Mouse (Mus musculus) MEL (cell line): Measurements from ENCODE around the gene Rnf24. TPM values are rescaled to one million over a fixed set of nuclear protein-coding genes. Genes with fewer than 3 reads are reported as not detected.
"Not testable (repeated sequence)": the region's sequence is repeated elsewhere in the genome, so short reads cannot be mapped to it uniquely, and the experiment has no call there.

Experiments
- DNase-seq: peaks from one replicate; pipeline ENCODE4 v3.0.0; 2011; ENCODE audit warnings: low read depth, low spot score
- H3K27ac ChIP-seq: 2 replicates; pipeline ENCODE4 v1.5.1; 2012; ENCODE audit warnings: low read depth, mild to moderate bottlenecking, control low read depth, low read length, moderate library complexity; ENCODE audit not compliant: control insufficient read depth
- H3K27me3 ChIP-seq, 2 experiments: fragments of 150-350 bp in 1 of 2; sonication (generic) in 1 of 2; 2 replicates each; pipeline ENCODE4 v1.6.1; 2012; ENCODE audit warnings: low read length in 2 of 2, mild to moderate bottlenecking in 2 of 2, improper control_type of control experiment in 1 of 2, moderate library complexity in 1 of 2; ENCODE audit not compliant: insufficient read depth in 2 of 2, control insufficient read depth in 1 of 2
- H3K36me3 ChIP-seq, 2 experiments: 2 replicates each; pipeline ENCODE4 v1.6.1; 2012 to 2014; ENCODE audit warnings: low read length in 2 of 2, improper control_type of control experiment in 1 of 2, inconsistent platforms in 1 of 2, mild to moderate bottlenecking in 1 of 2; ENCODE audit not compliant: insufficient read depth in 2 of 2, control insufficient read depth in 1 of 2
- H3K4me1 ChIP-seq, 2 experiments: fragments of 150-350 bp in 1 of 2; sonication (generic) in 1 of 2; 2 replicates each; pipeline ENCODE4 v1.6.1; 2012; ENCODE audit warnings: low read length in 2 of 2, improper control_type of control experiment in 1 of 2, mild to moderate bottlenecking in 1 of 2; ENCODE audit not compliant: insufficient read depth in 2 of 2, control insufficient read depth in 1 of 2
- H3K4me3 ChIP-seq, 2 experiments: fragments of 150-350 bp in 1 of 2; sonication (generic) in 1 of 2; 2 replicates each; pipeline ENCODE4 v1.5.1; 2012; ENCODE audit warnings: low read depth in 2 of 2, low read length in 2 of 2, mild to moderate bottlenecking in 2 of 2, moderate library complexity in 2 of 2, control low read depth in 1 of 2, improper control_type of control experiment in 1 of 2; ENCODE audit not compliant: control insufficient read depth in 1 of 2, insufficient read depth in 1 of 2
- H3K79me2 ChIP-seq: 2 replicates; pipeline ENCODE4 v1.6.1; 2012; ENCODE audit warnings: mild to moderate bottlenecking, low read length, moderate library complexity; ENCODE audit not compliant: control insufficient read depth, poor library complexity, insufficient read depth
- H3K9ac ChIP-seq: 2 replicates; pipeline ENCODE4 v1.6.1; 2012; ENCODE audit warnings: low read depth, mild to moderate bottlenecking, control low read depth, low read length, moderate library complexity; ENCODE audit not compliant: control insufficient read depth, poor library complexity, severe bottlenecking
- H3K9me3 ChIP-seq: fragments of 150-350 bp; sonication (generic); replicated peaks from 2 replicates; pipeline ENCODE4 v1.6.1; 2012; ENCODE audit warnings: mild to moderate bottlenecking, low read length, improper control_type of control experiment, moderate library complexity; ENCODE audit not compliant: insufficient read depth
- BHLHE40 ChIP-seq: IDR thresholded peaks from 2 replicates; pipeline ENCODE4 v1.6.1; 2012; ENCODE audit warnings: low read depth, mild to moderate bottlenecking, inconsistent platforms, low read length, improper control_type of control experiment, borderline replicate concordance
- CHD1 ChIP-seq: IDR thresholded peaks from 2 replicates; pipeline ENCODE4 v1.6.1; 2012; ENCODE audit warnings: low read depth, mild to moderate bottlenecking, inconsistent platforms, low read length, improper control_type of control experiment
- CHD2 ChIP-seq: IDR thresholded peaks from 2 replicates; pipeline ENCODE4 v1.6.1; 2011; ENCODE audit warnings: low read length, improper control_type of control experiment
- EP300 ChIP-seq, 2 experiments: IDR thresholded peaks; 2 replicates each; pipeline ENCODE4 v1.6.1; 2011; ENCODE audit warnings: improper control_type of control experiment in 2 of 2, low read length in 2 of 2, low read depth in 1 of 2, mild to moderate bottlenecking in 1 of 2
- GABPA ChIP-seq: IDR thresholded peaks from 2 replicates; pipeline ENCODE4 v1.6.1; 2012; ENCODE audit warnings: low read depth, mild to moderate bottlenecking, inconsistent platforms, low read length, improper control_type of control experiment, moderate library complexity
- HCFC1 ChIP-seq: IDR thresholded peaks from 2 replicates; pipeline ENCODE4 v1.6.1; 2012; ENCODE audit warnings: low read depth, mild to moderate bottlenecking, inconsistent platforms, low read length, improper control_type of control experiment, moderate library complexity
- KAT2A ChIP-seq: conservative IDR thresholded peaks from 2 replicates; pipeline ENCODE4 v1.6.1; 2012; ENCODE audit warnings: low read depth, low read length, improper control_type of control experiment, inconsistent platforms
- MAFK ChIP-seq: IDR thresholded peaks from 2 replicates; pipeline ENCODE4 v1.6.1; 2011; ENCODE audit warnings: low read depth, mild to moderate bottlenecking, low read length, improper control_type of control experiment, borderline replicate concordance
- MAX ChIP-seq: IDR thresholded peaks from 2 replicates; pipeline ENCODE4 v1.6.1; 2011; ENCODE audit warnings: low read length, improper control_type of control experiment
- MXI1 ChIP-seq: IDR thresholded peaks from 2 replicates; pipeline ENCODE4 v1.6.1; 2011; ENCODE audit warnings: mild to moderate bottlenecking, low read depth, low read length, improper control_type of control experiment
- MYC ChIP-seq: IDR thresholded peaks from 2 replicates; pipeline ENCODE4 v1.6.1; 2011; ENCODE audit warnings: low read depth, mild to moderate bottlenecking, low read length, improper control_type of control experiment, moderate library complexity
- NELFE ChIP-seq: IDR thresholded peaks from 2 replicates; pipeline ENCODE4 v1.6.1; 2011; ENCODE audit warnings: low read depth, low read length, improper control_type of control experiment
- POLR2A ChIP-seq, 2 experiments: IDR thresholded peaks; 2 replicates each; pipeline ENCODE4 v1.6.1; 2011 to 2012; ENCODE audit warnings: low read length in 2 of 2, mild to moderate bottlenecking in 2 of 2, control low read depth in 1 of 2, improper control_type of control experiment in 1 of 2, low read depth in 1 of 2, moderate library complexity in 1 of 2; ENCODE audit not compliant: control insufficient read depth in 1 of 2, insufficient read depth in 1 of 2, poor library complexity in 1 of 2
- POLR2AphosphoS2 ChIP-seq: IDR thresholded peaks from 2 replicates; pipeline ENCODE4 v1.6.1; 2011; ENCODE audit warnings: low read length, improper control_type of control experiment
- POLR2AphosphoS5 ChIP-seq: IDR thresholded peaks from 2 replicates; pipeline ENCODE4 v1.6.1; 2012; ENCODE audit warnings: low read depth, borderline replicate concordance, mild to moderate bottlenecking, inconsistent platforms, low read length, moderate library complexity, mixed read lengths
- RAD21 ChIP-seq: IDR thresholded peaks from 2 replicates; pipeline ENCODE4 v1.6.1; 2011; ENCODE audit warnings: mild to moderate bottlenecking, low read depth, low read length, improper control_type of control experiment
- RCOR1 ChIP-seq: IDR thresholded peaks from 2 replicates; pipeline ENCODE4 v1.6.1; 2012; ENCODE audit warnings: low read depth, mild to moderate bottlenecking, inconsistent platforms, low read length, improper control_type of control experiment
- SIN3A ChIP-seq: IDR thresholded peaks from 2 replicates; pipeline ENCODE4 v1.6.1; 2012; ENCODE audit warnings: low read length, improper control_type of control experiment, inconsistent platforms
- SMC3 ChIP-seq: IDR thresholded peaks from 2 replicates; pipeline ENCODE4 v1.6.1; 2011; ENCODE audit warnings: low read depth, low read length, improper control_type of control experiment
- TAL1 ChIP-seq: IDR thresholded peaks from 2 replicates; pipeline ENCODE4 v1.6.1; 2012; ENCODE audit warnings: mild to moderate bottlenecking, inconsistent platforms, low read length, moderate library complexity, mixed read lengths
- TBP ChIP-seq: IDR thresholded peaks from 2 replicates; pipeline ENCODE4 v1.8.0; 2011; ENCODE audit warnings: low read depth, low read length, improper control_type of control experiment
- TCF12 ChIP-seq: IDR thresholded peaks from 2 replicates; pipeline ENCODE4 v1.6.1; 2014; ENCODE audit warnings: low read depth, mild to moderate bottlenecking, inconsistent platforms, low read length, improper control_type of control experiment, moderate library complexity
- USF1 ChIP-seq: IDR thresholded peaks from 2 replicates; pipeline ENCODE4 v1.6.1; 2014; ENCODE audit warnings: low read depth, mild to moderate bottlenecking, inconsistent platforms, low read length, improper control_type of control experiment, moderate library complexity
- USF2 ChIP-seq, 2 experiments: IDR thresholded peaks; 2 replicates each; pipeline ENCODE4 v1.6.1; 2011 to 2012; ENCODE audit warnings: improper control_type of control experiment in 2 of 2, low read length in 2 of 2, borderline replicate concordance in 1 of 2, inconsistent platforms in 1 of 2, low read depth in 1 of 2, mild to moderate bottlenecking in 1 of 2; ENCODE audit not compliant: insufficient read depth in 1 of 2
- ZKSCAN1 ChIP-seq: IDR thresholded peaks from 2 replicates; pipeline ENCODE4 v1.6.1; 2012; ENCODE audit warnings: low read depth, mild to moderate bottlenecking, inconsistent platforms, low read length, improper control_type of control experiment, moderate library complexity
- polyA plus RNA-seq, 2 experiments: library from polyadenylated mRNA; stranded (reverse) in 1 of 2; unstranded in 1 of 2; fragments of >175 nt in 1 of 2; fragments of >200 nt in 1 of 2; gene quantifications; 2 replicates each; pipeline versions ENCODE4 v1.2.1 to v1.2.4; 2012; ENCODE audit warnings: low replicate concordance in 2 of 2, low read depth in 1 of 2; ENCODE audit not compliant: insufficient read length in 2 of 2, insufficient read depth in 1 of 2, missing spikeins in 1 of 2
- total RNA-seq: library from RNA; depleted of rRNA; stranded (reverse); fragments of 300-350 nt; gene quantifications from 2 replicates; pipeline ENCODE4 v1.2.3, GENCODE M21; 2012

The Rnf24 gene
- total and polyA plus RNA-seq, 3 experiments, result 0.73 to 2.9 TPM; not detected in 1

DNA sequence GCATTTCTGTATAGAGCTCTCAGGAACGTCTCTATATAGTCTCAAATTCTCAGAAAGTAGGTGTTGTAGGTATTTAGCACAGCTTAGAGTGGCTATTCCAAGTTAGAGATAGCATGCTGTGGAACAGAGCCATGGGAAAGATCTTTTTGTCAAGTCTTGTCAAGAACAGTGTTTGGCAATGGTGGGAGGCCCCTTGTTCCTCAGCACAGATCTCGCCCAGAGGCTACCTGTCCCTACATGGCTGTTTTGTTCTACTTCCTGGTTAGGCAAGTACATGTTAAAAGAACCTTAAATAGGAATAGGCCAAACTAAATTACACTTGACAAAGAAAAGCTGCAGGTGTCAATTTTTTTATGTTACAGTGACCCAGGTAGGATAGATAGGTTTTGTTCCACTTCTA lies 52.2 kb downstream of the Rnf24 start:
- Histone ChIP-seq H3K9ac (no peak overlapping the region), H3K79me2 (no peaks in the 10 kb centered on the region), H3K4me3 (no peak overlapping the region), H3K27me3 (no peaks in the 10 kb centered on the region), H3K36me3 (peaks cover 0 to under 1% of the 10 kb centered on the region in 2 experiments; a peak in 2 of 4 replicates), H3K27ac (no peak overlapping the region), H3K9me3 (no peaks in the 10 kb centered on the region), H3K4me1 (no peaks in the 10 kb centered on the region; a peak in 2 of 4 replicates)
- no peak for DNase-seq
- no peak for TF ChIP-seq TAL1
- TF ChIP-seq EP300 (IDR thresholded peaks at IDR 0.05; ENCODE audit: low read depth in 1 of 2, low read length in 2 of 2), result no peak
- TF ChIP-seq POLR2A (IDR thresholded peaks at IDR 0.05; ENCODE audit: control insufficient read depth in 1 of 2, insufficient read depth in 1 of 2, low read depth in 1 of 2, low read length in 2 of 2, poor library complexity in 1 of 2), result no peak
- no peak for TF ChIP-seq MAX
- no peak for TF ChIP-seq MYC
- no peak for TF ChIP-seq KAT2A
- no peak for TF ChIP-seq MXI1
- TF ChIP-seq HCFC1, result no peak
- TF ChIP-seq BHLHE40, result no peak
- TF ChIP-seq GABPA, result no peak
- TF ChIP-seq TCF12, result no peak
- no peak for TF ChIP-seq SIN3A

DNA sequence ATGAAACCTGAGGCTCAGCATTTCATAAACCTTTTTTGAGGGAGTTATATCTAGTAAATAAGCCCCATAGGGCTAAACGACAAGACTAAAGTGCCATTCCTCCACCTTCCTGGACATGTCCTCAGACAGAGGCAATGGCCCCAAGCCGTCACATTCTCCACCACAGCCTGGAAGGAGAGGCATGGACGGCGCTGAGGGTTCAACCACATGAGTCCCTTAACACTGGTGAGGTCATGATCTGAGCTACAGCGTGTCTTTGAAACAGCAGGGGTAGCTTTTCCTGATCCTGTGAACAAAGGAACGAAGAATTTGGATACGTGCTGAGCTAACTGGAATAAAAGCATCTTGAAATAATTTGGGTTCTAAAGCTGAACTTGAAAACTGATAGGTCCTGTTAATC lies 54.0 kb downstream of the Rnf24 start:
- H3K4me1 ChIP-seq, H3K79me2 ChIP-seq, H3K27ac ChIP-seq, H3K27me3 ChIP-seq, H3K9me3 ChIP-seq, DNase-seq, H3K4me3 ChIP-seq, H3K36me3 ChIP-seq, H3K9ac ChIP-seq: not testable (repeated sequence)

DNA sequence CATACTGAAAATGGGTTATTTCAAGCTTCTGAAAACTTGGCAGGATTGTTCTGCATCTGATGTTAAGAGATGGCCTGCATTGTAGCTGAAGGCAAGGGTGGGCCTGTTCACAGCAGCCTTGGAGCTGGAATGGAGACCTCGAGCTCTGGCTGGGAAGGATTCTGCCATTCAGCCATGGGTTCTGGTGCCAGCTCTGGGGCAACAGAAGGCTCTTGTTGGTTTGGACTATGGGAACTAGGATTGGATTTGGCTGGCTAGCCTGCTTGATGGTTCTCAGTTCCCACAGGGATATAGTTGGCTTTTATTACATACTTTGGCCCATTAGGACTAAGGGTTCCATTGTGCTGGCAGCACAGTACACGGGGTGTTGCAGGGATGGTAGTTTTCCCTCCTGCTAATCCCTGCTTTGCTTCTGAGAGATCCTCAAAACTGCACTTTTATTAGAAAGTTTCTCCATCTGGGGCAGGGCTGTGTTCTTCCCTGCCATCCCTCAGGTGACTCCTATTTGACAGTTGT lies 55.9 kb downstream of the Rnf24 start:
- Histone ChIP-seq H3K27ac (no peak overlapping the region), H3K4me1 (no peaks in the 10 kb centered on the region), H3K79me2 (no peaks in the 10 kb centered on the region), H3K4me3 (no peak overlapping the region), H3K27me3 (no peaks in the 10 kb centered on the region), H3K9me3 (no peaks in the 10 kb centered on the region), H3K9ac (no peak overlapping the region), H3K36me3 (peaks cover 0 to 14% of the 10 kb centered on the region in 2 experiments; a peak in 2 of 4 replicates)
- TF ChIP-seq NELFE (no peak), CHD1 (no peak), HCFC1 (no peak), TAL1 (no peak), SIN3A (no peak), USF1 (no peak), SMC3 (no peak), CHD2 (no peak), POLR2AphosphoS5 (no peak), ZKSCAN1 (no peak), RAD21 (no peak), GABPA (no peak), RCOR1 (no peak), MYC (no peak), TBP (no peak), MAFK (no peak), POLR2AphosphoS2 (no peak), USF2 (IDR thresholded peaks at IDR 0.05; ENCODE audit: borderline replicate concordance in 1 of 2, insufficient read depth in 1 of 2, low read depth in 1 of 2, low read length in 2 of 2) (no peak), POLR2A (IDR thresholded peaks at IDR 0.05; ENCODE audit: control insufficient read depth in 1 of 2, insufficient read depth in 1 of 2, low read depth in 1 of 2, low read length in 2 of 2, poor library complexity in 1 of 2) (no peak), BHLHE40 (no peak)
- DNase-seq, result no peak
